Mouse (Mus musculus): ENCODE results near the gene Impg1. TPM values are rescaled to one million over a fixed set of nuclear protein-coding genes. Genes with fewer than 3 reads are reported as not detected.

Gene Impg1
- polyA plus RNA-seq, 1 experiment, result not detected

- Histone ChIP-seq H3K27ac (ENCODE audit: control insufficient read depth, insufficient read depth, low read depth, low read length, poor library complexity) (no peak overlapping the region), H3K4me3 (replicated peaks; ENCODE audit: control insufficient read depth, low read depth, low read length) (no peak overlapping the region), H3K4me1 (ENCODE audit: control insufficient read depth, insufficient read depth, low read length) (no peaks in the 10 kb centered on the region)
- TF ChIP-seq CTCF (IDR thresholded peaks at IDR 0.05; ENCODE audit: control insufficient read depth, insufficient read depth, low read length) (no peak), POLR2A (IDR thresholded peaks at IDR 0.05; ENCODE audit: borderline replicate concordance, control insufficient read depth, low read depth, low read length) (no peak)
- WGBS, result 87% methylated on average over 5 of the region's 5 CpGs
Observed at GRCm38 (mm10) chr9:80391002-80391401, 74.3 kb downstream of the Impg1 start.

GRCm38 (mm10) chr9:80387890-80388289 lies 77.4 kb downstream of the Impg1 start:
- TF ChIP-seq POLR2A (IDR thresholded peaks at IDR 0.05; ENCODE audit: borderline replicate concordance, control insufficient read depth, low read depth, low read length) (no peak), CTCF (IDR thresholded peaks at IDR 0.05; ENCODE audit: control insufficient read depth, insufficient read depth, low read length) (no peak)
- Histone ChIP-seq H3K4me1 (ENCODE audit: control insufficient read depth, insufficient read depth, low read length) (no peaks in the 10 kb centered on the region), H3K4me3 (replicated peaks; ENCODE audit: control insufficient read depth, low read depth, low read length) (no peak overlapping the region), H3K27ac (ENCODE audit: control insufficient read depth, insufficient read depth, low read depth, low read length, poor library complexity) (no peak overlapping the region)
- 61% methylated on average over 3 of the region's 3 CpGs for WGBS

- no peak overlapping the region for H3K27ac ChIP-seq (ENCODE audit: control insufficient read depth, insufficient read depth, low read depth, low read length, poor library complexity)
- TF ChIP-seq POLR2A (IDR thresholded peaks at IDR 0.05; ENCODE audit: borderline replicate concordance, control insufficient read depth, low read depth, low read length), result no peak
- no peak for TF ChIP-seq CTCF (IDR thresholded peaks at IDR 0.05; ENCODE audit: control insufficient read depth, insufficient read depth, low read length)
- 34% methylated on average over 5 of the region's 5 CpGs for WGBS
- H3K4me3 ChIP-seq (replicated peaks; ENCODE audit: control insufficient read depth, low read depth, low read length), result no peak overlapping the region
- H3K4me1 ChIP-seq (ENCODE audit: control insufficient read depth, insufficient read depth, low read length), result no peaks in the 10 kb centered on the region
Observed at GRCm38 (mm10) chr9:80386492-80386891, 78.8 kb downstream of the Impg1 start.

- peak; percentile 63 for TF ChIP-seq CTCF (IDR thresholded peaks at IDR 0.05; ENCODE audit: control insufficient read depth, insufficient read depth, low read length)
- TF ChIP-seq POLR2A (IDR thresholded peaks at IDR 0.05; ENCODE audit: borderline replicate concordance, control insufficient read depth, low read depth, low read length), result no peak
- WGBS, result 50% methylated on average over 7 of the region's 7 CpGs
- Histone ChIP-seq H3K4me1 (ENCODE audit: control insufficient read depth, insufficient read depth, low read length) (no peaks in the 10 kb centered on the region), H3K4me3 (replicated peaks; ENCODE audit: control insufficient read depth, low read depth, low read length) (no peak overlapping the region), H3K27ac (ENCODE audit: control insufficient read depth, insufficient read depth, low read depth, low read length, poor library complexity) (no peak overlapping the region)
Observed at GRCm38 (mm10) chr9:80386000-80386399, 79.3 kb downstream of the Impg1 start.

GRCm38 (mm10) chr9:80382711-80383110 lies 82.6 kb downstream of the Impg1 start:
- H3K27ac ChIP-seq (ENCODE audit: control insufficient read depth, insufficient read depth, low read depth, low read length, poor library complexity), result no peak overlapping the region
- TF ChIP-seq POLR2A (IDR thresholded peaks at IDR 0.05; ENCODE audit: borderline replicate concordance, control insufficient read depth, low read depth, low read length) (no peak), CTCF (IDR thresholded peaks at IDR 0.05; ENCODE audit: control insufficient read depth, insufficient read depth, low read length) (no peak)
- 20% methylated on average over 4 of the region's 4 CpGs for WGBS
- H3K4me1 ChIP-seq (ENCODE audit: control insufficient read depth, insufficient read depth, low read length), result no peaks in the 10 kb centered on the region
- H3K4me3 ChIP-seq (replicated peaks; ENCODE audit: control insufficient read depth, low read depth, low read length), result no peak overlapping the region

- H3K27ac ChIP-seq (ENCODE audit: control insufficient read depth, insufficient read depth, low read depth, low read length, poor library complexity), result no peak overlapping the region
- no peaks in the 10 kb centered on the region for H3K4me1 ChIP-seq (ENCODE audit: control insufficient read depth, insufficient read depth, low read length)
- no peak for TF ChIP-seq CTCF (IDR thresholded peaks at IDR 0.05; ENCODE audit: control insufficient read depth, insufficient read depth, low read length)
- no peak overlapping the region for H3K4me3 ChIP-seq (replicated peaks; ENCODE audit: control insufficient read depth, low read depth, low read length)
- 76% methylated on average over 2 of the region's 2 CpGs for WGBS
Observed at GRCm38 (mm10) chr9:80380078-80380645, 85.1 kb downstream of the Impg1 start.

- H3K4me3 ChIP-seq (replicated peaks; ENCODE audit: control insufficient read depth, low read depth, low read length), result no peak overlapping the region
- H3K4me1 ChIP-seq (ENCODE audit: control insufficient read depth, insufficient read depth, low read length), result no peaks in the 10 kb centered on the region
- 79% methylated on average over 1 of the region's 1 CpGs for WGBS
- H3K27ac ChIP-seq (ENCODE audit: control insufficient read depth, insufficient read depth, low read depth, low read length, poor library complexity), result no peak overlapping the region
- no peak for TF ChIP-seq CTCF (IDR thresholded peaks at IDR 0.05; ENCODE audit: control insufficient read depth, insufficient read depth, low read length)
- TF ChIP-seq POLR2A (IDR thresholded peaks at IDR 0.05; ENCODE audit: borderline replicate concordance, control insufficient read depth, low read depth, low read length), result no peak
Observed at GRCm38 (mm10) chr9:80374100-80374499, 91.2 kb downstream of the Impg1 start.

GRCm38 (mm10) chr9:80373304-80373739 lies 92.0 kb downstream of the Impg1 start:
- Histone ChIP-seq H3K4me3 (replicated peaks; ENCODE audit: control insufficient read depth, low read depth, low read length) (no peak overlapping the region), H3K27ac (ENCODE audit: control insufficient read depth, insufficient read depth, low read depth, low read length, poor library complexity) (no peak overlapping the region), H3K4me1 (ENCODE audit: control insufficient read depth, insufficient read depth, low read length) (no peaks in the 10 kb centered on the region; the same call in 1 of the 2 replicates)
- TF ChIP-seq CTCF (IDR thresholded peaks at IDR 0.05; ENCODE audit: control insufficient read depth, insufficient read depth, low read length) (no peak), POLR2A (IDR thresholded peaks at IDR 0.05; ENCODE audit: borderline replicate concordance, control insufficient read depth, low read depth, low read length) (no peak)
- 30% methylated on average over 5 of the region's 5 CpGs for WGBS

- Histone ChIP-seq H3K4me3 (replicated peaks; ENCODE audit: control insufficient read depth, low read depth, low read length) (no peak overlapping the region), H3K4me1 (ENCODE audit: control insufficient read depth, insufficient read depth, low read length) (no peaks in the 10 kb centered on the region; the same call in 1 of the 2 replicates), H3K27ac (ENCODE audit: control insufficient read depth, insufficient read depth, low read depth, low read length, poor library complexity) (no peak overlapping the region)
- TF ChIP-seq CTCF (IDR thresholded peaks at IDR 0.05; ENCODE audit: control insufficient read depth, insufficient read depth, low read length) (no peak), POLR2A (IDR thresholded peaks at IDR 0.05; ENCODE audit: borderline replicate concordance, control insufficient read depth, low read depth, low read length) (no peak)
- WGBS, result 38% methylated on average over 2 of the region's 2 CpGs
Observed at GRCm38 (mm10) chr9:80368636-80369035, 96.6 kb downstream of the Impg1 start.

Measured in bone marrow, adult 2 months (tissue).